Mouse (Mus musculus): ENCODE measurements around the gene Pfkp. TPM values are rescaled to one million over a fixed set of nuclear protein-coding genes. Genes with fewer than 3 reads are reported as not detected.
A peak's percentile ranks its signal among the peaks of the same experiment; 100 is the strongest.

The Pfkp gene
- total and polyA plus RNA-seq, 3 experiments: 47.2 to 67.4 (median 48.1) TPM

DNA sequence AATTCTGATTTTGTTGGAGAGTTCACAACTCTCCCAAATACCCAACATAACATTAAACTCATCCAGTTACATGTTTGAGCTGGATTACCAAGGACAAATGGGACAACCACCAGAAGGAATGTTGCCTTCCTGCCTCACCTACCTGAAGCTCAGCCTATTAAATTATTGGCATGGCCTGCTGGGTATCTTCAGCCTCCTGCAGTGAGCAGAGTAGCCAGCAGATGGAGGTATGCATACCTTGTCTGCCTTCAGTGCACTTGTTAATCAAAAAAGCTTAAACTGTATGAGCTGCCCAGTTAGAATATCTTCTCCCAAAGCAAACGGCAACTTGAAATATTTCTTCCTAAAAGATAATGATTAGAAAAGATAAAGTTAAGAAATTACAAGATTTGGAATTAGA lies 115.9 kb downstream of the Pfkp start:
- H3K27me3 ChIP-seq (ENCODE audit: control insufficient read depth, insufficient read depth, low read length): no peaks in the 10 kb centered on the region
- H3K36me3 ChIP-seq (ENCODE audit: control insufficient read depth, insufficient read depth, low read length): no peaks in the 10 kb centered on the region
- WGBS: 71% methylated on average over 1 of the region's 1 CpGs
- no peaks in the 10 kb centered on the region for H3K79me2 ChIP-seq (replicated peaks; ENCODE audit: control insufficient read depth, insufficient read depth, low read length)
- no peak overlapping the region for H3K27ac ChIP-seq
- intact Hi-C loops (cut with DNase I): no loop called here
- TF ChIP-seq POLR2A (IDR thresholded peaks at IDR 0.05; ENCODE audit: insufficient read depth, low read depth, low read length): no peak
- peak; percentile 71 for TF ChIP-seq CTCF (IDR thresholded peaks at IDR 0.05)
- TF ChIP-seq EP300 (IDR thresholded peaks at IDR 0.05; ENCODE audit: insufficient read depth, low read depth, low read length): no peak
- H3K4me3 ChIP-seq: no peak overlapping the region
- H3K4me1 ChIP-seq (ENCODE audit: control insufficient read depth, insufficient read depth, low read length): no peaks in the 10 kb centered on the region; the same call in 1 of the 2 replicates
- no peak overlapping the region for H3K9ac ChIP-seq (ENCODE audit: low read depth, low read length)
- DNase-seq: no peak

Other genes starting within 250 kb of the Pfkp start
- gene Pitrm1, start 100.6 kb downstream of the Pfkp start, total RNA-seq (2021): 10 to 100 TPM; 50.5 to 59.6 TPM
- 28.4 and 56.6 TPM in 2 replicates for gene Pitrm1, start 100.6 kb downstream of the Pfkp start, polyA plus RNA-seq (2012; rRNA removed)

All from heart, adult 2 months (tissue).